Mouse (Mus musculus): ENCODE measurements around the gene Gpr37l1.

- TF ChIP-seq POLR2A (IDR thresholded peaks at IDR 0.05; ENCODE audit: insufficient read depth, low read depth, low read length): no peak
- TF ChIP-seq CTCF (IDR thresholded peaks at IDR 0.05): no peak
Measured at GRCm38 (mm10) chr1:135188197-135188596, 20.7 kb upstream of the Gpr37l1 start.

Data from heart, adult 2 months (tissue).